Comparison of ENCODE assay signal across 8 mouse cellular contexts in the genomic region with DNA sequence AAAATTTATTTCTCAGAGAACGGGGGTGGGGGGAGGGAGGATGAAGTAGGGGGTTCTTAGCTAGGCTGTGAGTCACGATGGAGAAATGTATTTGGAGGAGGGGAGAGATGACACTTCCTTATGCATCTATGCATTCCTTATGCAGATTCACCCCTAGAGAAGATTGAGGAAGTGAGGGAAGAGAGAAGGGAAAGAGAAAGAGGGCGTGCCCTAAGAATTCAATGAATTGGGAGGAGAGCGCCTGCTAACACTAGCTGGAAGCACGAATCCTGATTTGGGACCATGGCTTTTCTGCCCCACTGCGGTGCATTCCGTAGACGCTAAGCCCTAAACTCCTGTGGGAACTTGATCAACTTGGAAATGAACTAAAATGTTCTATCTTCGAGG. TPM values are rescaled to one million over a fixed set of nuclear protein-coding genes. Genes with fewer than 3 reads are reported as not detected.
A peak's percentile ranks its signal among the peaks of the same experiment; 100 is the strongest.
DNase-seq lines count a peak whose midpoint lies in the region; ATAC-seq and TF ChIP-seq lines count a peak whose summit lies in the region.

No protein-coding gene starts in this region.

- peak overlapping the region; percentile 31 for H3K4me3 ChIP-seq in kidney, postnatal 0 days (replicated peaks; ENCODE audit: low read depth, low read length)
- H3K4me3 ChIP-seq in forebrain, embryonic 10.5 days = peak overlapping the region; percentile 65
- peak overlapping the region; percentile 53 for H3K4me3 ChIP-seq in limb, embryonic 13.5 days
- H3K4me3 ChIP-seq in neural tube, embryonic 14.5 days (ENCODE audit: low read depth, low read length) = peak overlapping the region; percentile 56

- H3K36me3 ChIP-seq in kidney, postnatal 0 days (ENCODE audit: insufficient read depth, low read length) = no peaks in the 10 kb centered on the region
- no peaks in the 10 kb centered on the region for H3K36me3 ChIP-seq in forebrain, embryonic 10.5 days (replicated peaks)
- no peaks in the 10 kb centered on the region for H3K36me3 ChIP-seq in limb, embryonic 13.5 days
- H3K36me3 ChIP-seq in neural tube, embryonic 14.5 days (ENCODE audit: control insufficient read depth, insufficient read depth, low read length) = no peaks in the 10 kb centered on the region

- no peaks in the 10 kb centered on the region; the same call in 1 of the 2 replicates for H3K4me1 ChIP-seq in kidney, postnatal 0 days (replicated peaks; ENCODE audit: insufficient read depth, low read length)
- H3K4me1 ChIP-seq in forebrain, embryonic 10.5 days = peaks cover 14% of the 10 kb centered on the region
- H3K4me1 ChIP-seq in limb, embryonic 13.5 days = peaks cover 12% of the 10 kb centered on the region
- no peaks in the 10 kb centered on the region for H3K4me1 ChIP-seq in neural tube, embryonic 14.5 days (ENCODE audit: control insufficient read depth, insufficient read depth, low read length)

- no peak for TF ChIP-seq CTCF in kidney, postnatal 0 days (IDR thresholded peaks at IDR 0.05; ENCODE audit: low read depth)

- ATAC-seq in kidney, postnatal 0 days (replicated peaks; ENCODE audit: low FRiP score, low read depth) = no peak
- 0 out of 2 replicates have a peak, but pooled peaks have one; percentile 10 for ATAC-seq in limb, embryonic 13.5 days (ENCODE audit: low FRiP score, low read depth)
- no peak; the same call in 1 of the 2 replicates for ATAC-seq in neural tube, embryonic 14.5 days (ENCODE audit: low read depth)

- no peak for DNase-seq in kidney, postnatal 0 days (ENCODE audit: low spot score)
- no peak for DNase-seq in kidney, adult 9 months
- no peak for DNase-seq in forebrain, embryonic 10.5 days (ENCODE audit: extremely low spot score, low spot score)
- DNase-seq in thymus, postnatal 0 days (ENCODE audit: low spot score) = no peak
- no peak for DNase-seq in kidney, postnatal 25 days
- no peak for DNase-seq in layer of hippocampus, postnatal 10 days (ENCODE audit: low spot score in 2 of 2)

- H3K9me3 ChIP-seq in kidney, postnatal 0 days (replicated peaks; ENCODE audit: low read length) = no peaks in the 10 kb centered on the region
- no peaks in the 10 kb centered on the region for H3K9me3 ChIP-seq in forebrain, embryonic 10.5 days
- H3K9me3 ChIP-seq in limb, embryonic 13.5 days = no peaks in the 10 kb centered on the region
- H3K9me3 ChIP-seq in neural tube, embryonic 14.5 days (ENCODE audit: control insufficient read depth, low read length) = no peaks in the 10 kb centered on the region

- peak overlapping the region; percentile 89 for H3K4me2 ChIP-seq in kidney, postnatal 0 days (ENCODE audit: low read length)
- H3K4me2 ChIP-seq in limb, embryonic 13.5 days (replicated peaks) = peak overlapping the region; percentile 96
- H3K4me2 ChIP-seq in neural tube, embryonic 14.5 days (ENCODE audit: low read depth, low read length) = peak overlapping the region; percentile 96

- no peak overlapping the region for H3K9ac ChIP-seq in kidney, postnatal 0 days (ENCODE audit: low read depth, low read length)
- H3K9ac ChIP-seq in limb, embryonic 13.5 days = peak overlapping the region; percentile 64; the same call in 1 of the 2 replicates
- H3K9ac ChIP-seq in neural tube, embryonic 14.5 days (replicated peaks; ENCODE audit: low read depth, low read length) = peak overlapping the region; percentile 72; the same call in 1 of the 2 replicates

- 9% methylated on average over 9 of the region's 9 CpGs for WGBS in kidney, postnatal 0 days
- WGBS in forebrain, embryonic 10.5 days = 10% methylated on average over 9 of the region's 9 CpGs
- WGBS in limb, embryonic 13.5 days = 15% methylated on average over 9 of the region's 9 CpGs
- 13% methylated on average over 9 of the region's 9 CpGs for WGBS in neural tube, embryonic 14.5 days

- H3K27me3 ChIP-seq in kidney, postnatal 0 days (ENCODE audit: insufficient read depth, low read length) = no peaks in the 10 kb centered on the region
- H3K27me3 ChIP-seq in forebrain, embryonic 10.5 days (ENCODE audit: poor library complexity, severe bottlenecking) = peaks cover 53% of the 10 kb centered on the region
- H3K27me3 ChIP-seq in limb, embryonic 13.5 days = peaks cover 11% of the 10 kb centered on the region
- H3K27me3 ChIP-seq in neural tube, embryonic 14.5 days (ENCODE audit: control insufficient read depth, insufficient read depth, low read length) = no peaks in the 10 kb centered on the region

- no peak overlapping the region for H3K27ac ChIP-seq in kidney, postnatal 0 days
- H3K27ac ChIP-seq in forebrain, embryonic 10.5 days = 0 out of 2 replicates have a peak overlapping the region, but pooled peaks have one; percentile 79
- no peak overlapping the region for H3K27ac ChIP-seq in limb, embryonic 13.5 days
- H3K27ac ChIP-seq in neural tube, embryonic 14.5 days (ENCODE audit: low read depth, low read length) = no peak overlapping the region

RNA-seq across cellular contexts. Expression of gene Foxi3, which starts 56.1 kb away (rescaled TPM):
- not detected in 2 replicates for polyA plus RNA-seq in kidney, postnatal 0 days (2015; fragmentation: Nextera tagmentation; extraction: Ambion mirVana)
- 0.11 and 0.17 TPM in 2 replicates for polyA plus RNA-seq in forebrain, embryonic 10.5 days (2016; fragmentation: Nextera tagmentation; extraction: Ambion mirVana)
- 0.15 and 0.20 TPM in 2 replicates for polyA plus RNA-seq in limb, embryonic 13.5 days (2015; fragmentation: Nextera tagmentation; extraction: Ambion mirVana)
- not detected in 2 replicates for polyA plus RNA-seq in neural tube, embryonic 14.5 days (2014; fragmentation: Nextera tagmentation; extraction: Ambion mirVana)
- not detected in 2 replicates for polyA plus RNA-seq in thymus, postnatal 0 days (2015; fragmentation: Nextera tagmentation; extraction: Ambion mirVana)
- not detected for total RNA-seq in layer of hippocampus, postnatal 10 days (2021)
